Mouse (Mus musculus) C2C12 (cell line): ENCODE data around the gene Doc2g. TPM values are rescaled to one million over a fixed set of nuclear protein-coding genes. Genes with fewer than 3 reads are reported as not detected.
"Not testable (repeated sequence)": the region's sequence is repeated elsewhere in the genome, so short reads cannot be mapped to it uniquely, and the experiment has no call there.

Source experiments
- H3K27me3 ChIP-seq: one replicate; pipeline ENCODE4 v1.6.1; 2011; ENCODE audit not compliant: control insufficient read depth, insufficient read depth, insufficient read length
- H3K36me3 ChIP-seq: one replicate; pipeline ENCODE4 v1.6.1; 2011; ENCODE audit not compliant: control insufficient read depth, insufficient read depth
- H3K4me3 ChIP-seq: one replicate; pipeline ENCODE4 v1.5.1; 2011; ENCODE audit warnings: mild to moderate bottlenecking, control low read depth; ENCODE audit not compliant: poor library complexity, insufficient read depth, severe bottlenecking
- H3K79me2 ChIP-seq: one replicate; pipeline ENCODE4 v1.6.1; 2011; ENCODE audit not compliant: control insufficient read depth, insufficient read depth
- H3K79me3 ChIP-seq: one replicate; pipeline ENCODE4 v1.6.1; 2011; ENCODE audit warnings: low read depth, control low read depth
- H3ac ChIP-seq: one replicate; pipeline ENCODE3; 2011; ENCODE audit warnings: low read depth; ENCODE audit not compliant: control insufficient read depth, insufficient read length
- CEBPB ChIP-seq: IDR thresholded peaks from one replicate; pipeline ENCODE4 v1.6.1; 2011; ENCODE audit warnings: low read depth, mild to moderate bottlenecking, control low read depth, moderate library complexity
- CTCF ChIP-seq: IDR thresholded peaks from one replicate; pipeline ENCODE4 v1.5.1; 2011; ENCODE audit not compliant: control insufficient read depth, insufficient read depth, insufficient read length
- FOSL1 ChIP-seq: IDR thresholded peaks from one replicate; pipeline ENCODE4 v1.8.0; 2011; ENCODE audit warnings: mild to moderate bottlenecking, low read length; ENCODE audit not compliant: poor library complexity, insufficient read depth, severe bottlenecking
- MAX ChIP-seq: IDR thresholded peaks from one replicate; pipeline ENCODE4 v1.6.1; 2011; ENCODE audit warnings: mild to moderate bottlenecking, control low read depth
- MYOD1 ChIP-seq: IDR thresholded peaks from one replicate; pipeline ENCODE4 v1.6.1; 2011; ENCODE audit warnings: low read depth; ENCODE audit not compliant: control insufficient read depth, insufficient read length
- MYOG ChIP-seq: IDR thresholded peaks from one replicate; pipeline ENCODE4 v1.6.1; 2011; ENCODE audit not compliant: control insufficient read depth, insufficient read length; ENCODE audit errors: extremely low read depth
- USF1 ChIP-seq: IDR thresholded peaks from one replicate; pipeline ENCODE4 v1.6.1; 2011; ENCODE audit warnings: low read depth, mild to moderate bottlenecking, control low read depth, moderate library complexity
- polyA plus RNA-seq: library from polyadenylated mRNA; unstranded; fragments of >200 nt; fragmentation: generic; extraction: Trizol; gene quantifications from one replicate; pipeline ENCODE4 v1.2.1, GENCODE M21; 2012; ENCODE audit warnings: missing spikeins

Doc2g gene
- polyA plus RNA-seq, 1 experiment = 0.98 TPM

- no peak overlapping the region for H3K4me3 ChIP-seq
- H3K79me2 ChIP-seq = no peaks in the 10 kb centered on the region
- no peak overlapping the region for H3ac ChIP-seq
- H3K79me3 ChIP-seq = no peaks in the 10 kb centered on the region
- no peaks in the 10 kb centered on the region for H3K27me3 ChIP-seq
- no peaks in the 10 kb centered on the region for H3K36me3 ChIP-seq
- TF ChIP-seq FOSL1 = no peak
- TF ChIP-seq MAX = no peak
- TF ChIP-seq USF1 = no peak
- no peak for TF ChIP-seq MYOD1
- no peak for TF ChIP-seq MYOG
- no peak for TF ChIP-seq CTCF
- TF ChIP-seq CEBPB = no peak
Observed at GRCm38 (mm10) chr19:4027576-4027975, 24.5 kb downstream of the Doc2g start.

GRCm38 (mm10) chr19:4032668-4033067, 29.6 kb downstream of the Doc2g start:
- no peaks in the 10 kb centered on the region for H3K27me3 ChIP-seq
- H3K79me3 ChIP-seq = peaks cover 6% of the 10 kb centered on the region
- H3K36me3 ChIP-seq = no peaks in the 10 kb centered on the region
- no peak overlapping the region for H3ac ChIP-seq
- H3K79me2 ChIP-seq = peaks cover 18% of the 10 kb centered on the region
- H3K4me3 ChIP-seq = no peak overlapping the region
- no peak for TF ChIP-seq FOSL1
- TF ChIP-seq CTCF = no peak
- no peak for TF ChIP-seq MYOD1
- no peak for TF ChIP-seq USF1
- no peak for TF ChIP-seq CEBPB
- no peak for TF ChIP-seq MAX
- TF ChIP-seq MYOG = no peak

- Histone ChIP-seq H3K79me2 (peaks cover 18% of the 10 kb centered on the region), H3ac (no peak overlapping the region), H3K4me3 (no peak overlapping the region), H3K36me3 (no peaks in the 10 kb centered on the region), H3K27me3 (no peaks in the 10 kb centered on the region), H3K79me3 (peaks cover 6% of the 10 kb centered on the region)
- TF ChIP-seq CEBPB (no peak), MYOD1 (no peak), USF1 (no peak), MYOG (no peak), FOSL1 (no peak)
Observed at GRCm38 (mm10) chr19:4033298-4033697, 30.2 kb downstream of the Doc2g start.

- Histone ChIP-seq H3K79me2 (peaks cover 18% of the 10 kb centered on the region), H3K27me3 (no peaks in the 10 kb centered on the region), H3K4me3 (no peak overlapping the region), H3ac (no peak overlapping the region), H3K79me3 (peaks cover 6% of the 10 kb centered on the region), H3K36me3 (no peaks in the 10 kb centered on the region)
- TF ChIP-seq MYOD1 (no peak), FOSL1 (no peak), MAX (no peak), MYOG (no peak), CEBPB (no peak), CTCF (no peak), USF1 (no peak)
Observed at GRCm38 (mm10) chr19:4033742-4034141, 30.6 kb downstream of the Doc2g start.

- no peaks in the 10 kb centered on the region for H3K27me3 ChIP-seq
- H3K79me2 ChIP-seq = peaks cover 18% of the 10 kb centered on the region
- H3K4me3 ChIP-seq = no peak overlapping the region
- no peaks in the 10 kb centered on the region for H3K36me3 ChIP-seq
- peaks cover 6% of the 10 kb centered on the region for H3K79me3 ChIP-seq
- H3ac ChIP-seq = no peak overlapping the region
- TF ChIP-seq CTCF = no peak
- TF ChIP-seq MYOD1 = no peak
- no peak for TF ChIP-seq USF1
- TF ChIP-seq MAX = no peak
- no peak for TF ChIP-seq MYOG
Observed at GRCm38 (mm10) chr19:4036327-4037045, 33.4 kb downstream of the Doc2g start.

GRCm38 (mm10) chr19:4037154-4037787, 34.2 kb downstream of the Doc2g start:
- H3K27me3 ChIP-seq, H3K36me3 ChIP-seq, H3K79me3 ChIP-seq: not testable (repeated sequence)
- Histone ChIP-seq H3ac (peak overlapping the region; percentile 72), H3K4me3 (peak overlapping the region; percentile 51), H3K79me2 (peaks cover 18% of the 10 kb centered on the region)
